Comparison of ENCODE assay signal across 1 mouse cellular context in genomic region chr11:117833509-117833908, GRCm38 (mm10). TPM values are rescaled to one million over a fixed set of nuclear protein-coding genes. Genes with fewer than 3 reads are reported as not detected.
"Had no signal": no experiment of that assay in that cellular context is flagged by ENCODE, and none has a peak within 500 bp of the region (broad histone marks: within the 10 kb centered on the region; RNA-seq: fewer than 3 reads in every experiment).

No protein-coding gene starts in this region.

RNA-seq across cellular contexts. Expression of gene Birc5, which starts 15.5 kb away (rescaled TPM):
- total RNA-seq: gastrocnemius, adult 2 months had no signal
